Mouse (Mus musculus): ENCODE results near the gene Sh2b3.

GRCm38 (mm10) chr5:121858427-121858826 is 21.0 kb upstream of the Sh2b3 start:
- TF ChIP-seq CTCF (conservative IDR thresholded peaks at IDR 0.05 in 1 of 2, IDR thresholded peaks at IDR 0.05 in 1 of 2; ENCODE audit: low read depth in 2 of 2, low read length in 2 of 2) (no peak), POLR2A (IDR thresholded peaks at IDR 0.05; ENCODE audit: low read depth, low read length) (no peak), RAD21 (IDR thresholded peaks at IDR 0.05; ENCODE audit: low read depth, low read length) (no peak), MAFK (IDR thresholded peaks at IDR 0.05; ENCODE audit: insufficient replicate concordance, low read length) (no peak), TBP (conservative IDR thresholded peaks at IDR 0.05; ENCODE audit: low read depth, low read length) (no peak), EP300 (IDR thresholded peaks at IDR 0.05; ENCODE audit: low read length) (no peak), SIN3A (IDR thresholded peaks at IDR 0.05; ENCODE audit: low read length) (no peak), KAT2A (IDR thresholded peaks at IDR 0.05; ENCODE audit: insufficient replicate concordance, low read length) (no peak), NELFE (IDR thresholded peaks at IDR 0.05; ENCODE audit: low read depth, low read length) (no peak), POLR2AphosphoS2 (IDR thresholded peaks at IDR 0.05; ENCODE audit: low read depth, low read length) (no peak), CHD1 (IDR thresholded peaks at IDR 0.05; ENCODE audit: low read depth, low read length) (no peak), TCF12 (IDR thresholded peaks at IDR 0.05; ENCODE audit: low read depth, low read length) (no peak), USF1 (IDR thresholded peaks at IDR 0.05; ENCODE audit: low read depth, low read length) (no peak), MAX (IDR thresholded peaks at IDR 0.05; ENCODE audit: low read length) (no peak)
